Mouse (Mus musculus) embryo, embryonic 9.5 days (tissue): ENCODE measurements around the gene Slc38a2.

Experiments
- DNase-seq: peaks from one replicate; pipeline ENCODE4 v3.0.0-alpha.2; 2017; ENCODE audit errors: extremely low spot score

Gene Slc38a2

DNA sequence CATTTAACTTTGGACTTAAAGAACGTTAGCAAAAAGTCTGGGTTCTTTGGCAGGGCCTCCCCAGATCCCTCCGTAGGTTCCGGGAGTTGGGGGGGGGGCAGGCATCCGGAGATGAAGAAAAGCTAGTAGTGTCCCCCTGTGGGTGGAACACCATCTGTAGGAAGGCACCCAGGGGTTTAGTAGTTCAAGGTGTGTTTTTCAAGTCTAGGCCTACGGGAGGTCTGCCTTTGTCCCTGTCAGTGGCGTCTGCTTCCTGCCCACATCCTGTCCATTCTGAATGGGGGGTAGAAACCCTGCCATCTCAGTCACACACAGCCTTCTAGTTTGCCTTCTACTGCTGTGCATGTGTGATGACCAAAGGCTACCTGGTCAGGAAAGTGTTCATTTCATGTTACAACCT, 20.6 kb upstream of the Slc38a2 start:
- no peak for DNase-seq

DNA sequence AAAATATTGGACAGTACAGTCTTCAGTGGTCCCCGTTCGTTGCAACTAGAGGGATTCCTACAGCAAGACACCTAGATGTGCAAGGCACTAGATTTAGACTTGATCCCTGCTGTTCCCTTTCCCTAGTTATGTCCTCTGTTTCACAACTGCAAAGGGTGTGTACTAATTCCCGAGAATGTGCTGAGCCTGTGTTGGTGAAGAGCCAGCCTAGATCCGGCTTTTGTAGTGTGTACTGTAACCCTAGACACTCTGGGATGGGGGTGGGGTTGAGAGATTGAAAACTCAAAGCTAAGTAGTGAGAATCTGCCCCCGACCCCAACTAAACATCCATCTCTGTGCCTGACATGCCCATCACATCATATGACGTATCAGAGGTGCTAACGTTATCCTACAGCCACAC, 18.9 kb upstream of the Slc38a2 start:
- DNase-seq: no peak

DNA sequence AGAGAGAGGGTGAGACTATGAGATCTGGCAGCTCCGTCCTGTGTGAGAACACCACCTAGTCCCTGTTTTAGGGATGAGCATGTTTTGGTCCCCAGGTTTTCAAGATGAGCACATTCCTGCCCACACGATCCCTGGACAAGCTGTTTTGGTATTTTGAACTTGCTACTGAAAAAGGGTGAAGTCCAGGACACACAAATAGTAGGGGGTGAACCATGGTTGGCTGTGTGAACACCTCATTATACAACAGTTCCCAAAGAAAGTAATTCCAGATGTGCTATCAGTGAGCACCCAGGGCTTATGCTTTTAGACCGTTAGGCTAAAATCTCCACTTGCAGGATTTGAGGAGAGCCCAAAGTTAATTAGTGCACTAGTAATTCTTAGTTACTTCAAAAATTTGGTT, 17.7 kb upstream of the Slc38a2 start:
- no peak for DNase-seq

DNA sequence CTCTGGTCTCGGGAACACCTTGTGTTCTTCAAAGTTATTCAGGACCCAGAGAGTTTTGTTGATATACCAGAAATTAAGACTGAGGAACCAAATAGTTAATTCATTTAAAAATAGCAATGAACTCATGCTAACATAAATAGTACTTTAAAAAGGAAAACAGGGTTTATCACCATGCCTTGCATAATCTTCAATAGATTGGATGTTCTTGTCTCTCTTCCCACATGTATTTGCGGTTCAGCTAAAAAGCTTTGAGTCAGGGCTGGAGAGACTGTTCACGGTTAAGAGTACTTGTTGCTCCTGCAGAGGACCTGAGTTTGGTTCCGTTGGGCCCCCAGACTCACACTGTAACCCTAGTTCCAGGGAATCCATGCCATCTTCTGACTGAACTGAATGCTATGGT, 16.8 kb upstream of the Slc38a2 start:
- no peak for DNase-seq

DNA sequence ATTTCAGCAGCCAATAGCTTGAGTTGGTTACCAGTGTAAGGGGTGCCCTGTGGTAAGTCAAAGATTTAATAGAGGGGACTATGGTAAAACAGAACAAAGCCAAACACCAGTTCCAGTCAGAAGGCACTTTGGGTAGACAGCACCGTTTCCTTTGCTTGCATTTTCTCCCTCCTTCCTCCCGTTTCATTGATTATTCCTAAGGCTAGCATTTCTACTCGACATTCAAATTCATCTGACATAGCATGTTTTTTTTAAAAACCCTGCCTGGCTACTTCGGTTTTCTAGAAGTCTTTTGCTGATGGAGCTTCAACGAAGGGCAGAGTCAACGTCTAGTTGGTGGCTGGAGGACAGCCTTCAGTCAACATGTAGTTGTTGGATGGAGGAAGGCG, 16.2 kb upstream of the Slc38a2 start:
- DNase-seq: no peak

DNA sequence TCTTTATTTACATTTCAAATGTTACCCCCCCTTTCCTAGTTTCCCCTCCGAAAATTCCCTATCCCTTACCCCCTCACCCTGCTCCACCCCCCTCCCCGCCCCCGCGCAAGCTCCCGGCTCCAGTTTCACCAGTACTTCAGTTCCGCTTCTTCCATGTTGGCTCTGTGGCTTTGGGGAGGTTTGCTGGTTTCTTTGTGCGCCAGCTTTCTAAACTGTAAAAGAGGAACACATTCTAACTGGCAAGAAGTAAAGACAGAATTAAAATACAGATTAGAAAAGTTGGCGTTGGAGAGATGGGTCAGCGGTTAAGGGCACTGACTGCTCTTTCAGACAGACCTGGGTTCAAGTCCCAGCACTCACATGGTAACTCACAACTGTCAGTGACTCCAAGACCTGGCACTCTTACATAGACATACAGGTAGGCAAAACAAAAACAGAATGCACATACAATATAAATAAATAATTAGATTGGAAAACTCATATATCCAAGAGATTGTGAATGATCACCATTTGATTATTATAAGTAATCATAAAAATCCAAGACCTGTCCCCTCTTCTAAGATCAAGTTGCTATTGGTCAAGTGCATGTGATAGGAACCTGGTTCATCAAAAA, 15.7 kb upstream of the Slc38a2 start:
- DNase-seq: no peak

DNA sequence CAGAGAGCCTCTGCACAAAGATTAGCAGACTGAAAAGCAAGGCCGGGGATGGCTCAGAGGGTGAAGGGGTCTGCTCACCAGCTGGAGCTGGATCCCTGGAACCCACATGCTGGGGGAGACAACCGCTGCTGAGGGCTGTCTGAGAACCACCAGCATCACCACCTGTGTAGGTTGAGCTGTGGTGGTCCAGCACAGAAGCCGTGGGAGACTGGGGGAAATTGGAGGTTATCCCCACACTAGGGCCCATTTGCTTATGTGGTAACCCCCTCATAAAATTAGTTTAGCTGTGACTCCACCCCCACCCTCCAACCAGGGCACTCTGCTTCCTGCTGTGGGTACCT, 15.1 kb upstream of the Slc38a2 start:
- no peak for DNase-seq

DNA sequence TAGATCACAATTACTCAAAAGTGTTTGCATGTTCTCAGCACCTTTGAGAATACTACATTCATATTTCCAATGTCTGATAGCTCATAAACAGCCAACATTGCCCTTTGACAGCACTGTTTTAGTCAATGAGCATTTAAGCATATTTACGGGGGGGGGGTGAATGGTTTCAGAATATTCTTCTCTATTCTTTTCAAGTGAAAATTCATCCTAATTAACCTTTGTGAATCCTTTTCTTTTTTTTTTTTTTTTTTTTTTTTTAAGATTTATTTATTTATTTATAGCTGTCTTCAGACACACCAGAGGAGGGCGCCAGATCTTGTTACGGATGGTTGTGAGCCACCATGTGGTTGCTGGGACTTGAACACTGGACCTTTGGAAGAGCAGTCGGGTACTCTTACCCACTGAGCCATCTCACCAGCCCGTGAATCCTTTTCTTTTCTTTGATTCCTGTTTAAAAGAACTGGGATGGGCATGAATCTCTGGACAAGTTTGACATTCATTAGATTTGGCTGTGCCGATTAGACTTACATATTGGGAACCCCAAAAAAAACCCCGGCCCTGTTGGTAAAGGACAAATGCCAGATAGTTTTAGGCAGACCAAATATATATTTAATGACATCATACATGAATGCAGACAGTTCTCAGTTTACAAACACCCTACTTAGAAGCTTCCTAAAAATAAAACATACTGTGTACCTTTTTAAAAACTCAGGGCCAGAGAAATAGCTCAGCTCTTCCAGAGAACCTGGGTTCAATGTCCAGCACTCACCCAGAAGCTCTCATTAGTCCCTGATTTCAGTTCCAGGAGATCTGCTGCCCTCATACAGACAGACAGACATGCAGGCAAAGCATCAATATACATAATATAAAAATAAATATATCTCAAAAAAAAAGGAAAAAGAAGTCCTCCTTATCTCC, 14.5 kb upstream of the Slc38a2 start:
- no peak for DNase-seq

DNA sequence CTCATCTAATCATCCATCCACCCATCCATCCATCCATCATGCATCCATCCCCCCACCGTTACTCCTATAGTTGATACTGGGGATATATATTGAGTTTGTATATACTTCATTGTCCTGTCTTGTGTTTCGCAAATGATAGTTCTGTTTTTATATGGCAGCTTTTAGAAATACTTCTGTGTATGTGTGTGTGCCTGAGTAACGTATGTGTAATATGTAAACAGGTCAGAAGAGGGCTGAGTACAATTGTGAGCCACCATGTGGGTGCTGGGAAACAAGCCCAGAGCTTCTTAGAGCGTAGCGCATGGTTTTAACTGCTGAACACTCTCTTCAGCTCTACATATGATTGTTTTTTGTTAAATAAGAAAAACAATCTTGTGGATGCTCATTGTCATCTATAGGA, 12.8 kb upstream of the Slc38a2 start:
- no peak for DNase-seq

DNA sequence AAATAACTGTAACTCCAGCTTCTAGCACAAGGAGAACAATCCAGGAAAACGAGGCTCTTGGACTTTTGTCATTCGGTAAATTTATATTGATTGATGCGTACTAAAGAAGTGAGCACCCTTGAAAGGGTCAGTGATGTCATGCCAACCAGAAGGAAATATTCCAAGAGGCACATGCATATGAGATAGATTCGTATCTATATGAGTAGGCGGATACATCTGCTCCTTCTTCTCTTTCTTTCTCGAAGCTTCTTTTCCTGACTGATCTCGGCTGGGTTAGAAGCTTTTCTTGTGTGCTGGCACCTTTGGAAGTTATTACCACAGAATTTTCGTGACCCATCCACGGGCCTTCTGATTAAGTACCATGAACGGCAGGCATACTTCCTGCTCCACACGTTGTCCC, 12.1 kb upstream of the Slc38a2 start:
- DNase-seq: no peak

DNA sequence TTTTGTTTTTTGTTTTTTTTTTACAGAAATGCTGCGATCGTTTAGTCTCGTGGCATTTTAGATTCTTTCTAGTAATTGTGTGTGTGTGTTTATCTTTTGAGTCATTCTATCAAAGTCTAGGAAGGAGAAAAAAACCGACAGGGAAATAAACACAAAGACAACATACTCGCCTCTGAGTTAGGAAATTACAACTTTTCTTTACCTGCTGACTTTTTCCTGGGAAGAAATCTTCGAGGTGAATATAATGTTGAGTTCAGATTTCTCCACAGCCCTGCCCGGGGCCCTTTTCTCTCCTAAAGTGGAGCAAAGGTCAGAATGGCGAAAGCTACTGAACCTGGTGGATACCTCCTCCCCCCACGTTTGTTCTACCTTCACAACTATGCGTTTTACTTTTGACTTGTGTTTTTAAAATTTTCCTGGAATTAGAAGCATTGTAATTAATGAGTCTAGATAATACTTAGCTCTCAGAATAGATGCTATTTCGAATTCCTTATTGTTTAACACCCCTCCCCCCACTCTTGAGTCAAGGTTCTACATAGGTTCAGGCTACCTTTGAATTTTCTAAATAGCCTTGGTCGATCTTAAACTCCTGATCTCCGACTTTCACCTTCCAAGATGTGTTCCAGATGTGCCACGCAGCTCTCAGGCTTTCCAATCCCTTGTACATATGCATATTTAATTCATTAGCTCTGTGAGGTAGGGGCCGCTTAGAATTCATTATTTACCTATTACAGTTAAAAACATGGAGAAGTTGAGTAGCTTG, 11.0 kb upstream of the Slc38a2 start:
- DNase-seq: peak; percentile 34

DNA sequence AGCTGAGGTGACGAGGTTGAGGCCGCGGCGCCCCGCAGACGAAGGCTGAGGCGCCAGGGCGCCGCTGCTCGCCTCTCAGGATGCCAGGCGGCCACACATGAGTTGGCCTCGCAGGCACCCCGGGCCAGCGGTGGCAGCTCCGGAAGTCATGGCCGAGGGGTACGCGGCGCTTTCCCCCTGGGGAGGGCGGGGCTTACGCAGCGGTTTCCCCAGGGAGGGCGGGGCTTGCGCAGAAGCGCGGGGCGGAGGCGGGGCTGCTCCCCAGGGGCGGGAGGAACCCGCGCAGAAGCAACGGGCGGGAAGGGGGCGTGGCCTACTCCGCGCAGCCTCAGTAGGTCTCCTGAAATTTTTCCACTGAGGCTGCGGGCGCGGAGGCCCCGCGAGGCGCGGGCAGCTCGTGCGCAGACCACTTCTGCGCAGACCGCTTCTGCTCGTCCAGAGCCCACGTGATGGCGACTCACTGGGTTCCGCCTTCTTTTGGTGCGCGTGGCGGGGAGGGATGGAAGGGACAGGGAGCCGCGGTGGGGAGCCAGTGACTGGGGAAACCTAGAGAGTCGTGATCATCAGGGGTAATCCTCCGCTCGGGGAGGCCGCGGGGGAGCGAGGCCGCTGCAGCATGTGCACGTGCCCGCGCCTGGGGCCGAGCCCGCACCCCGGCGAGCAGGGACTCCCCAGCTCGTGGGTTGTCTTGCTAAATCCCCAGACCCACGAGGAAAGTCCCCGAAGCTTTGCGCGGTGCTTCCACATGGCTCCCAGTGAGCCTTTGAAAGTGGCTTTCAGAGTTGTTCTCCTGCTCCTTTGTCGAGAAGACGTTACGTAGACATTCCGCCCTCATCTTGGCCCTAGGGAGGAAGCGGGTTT, 10.2 kb upstream of the Slc38a2 start:
- peak; percentile 99 for DNase-seq

DNA sequence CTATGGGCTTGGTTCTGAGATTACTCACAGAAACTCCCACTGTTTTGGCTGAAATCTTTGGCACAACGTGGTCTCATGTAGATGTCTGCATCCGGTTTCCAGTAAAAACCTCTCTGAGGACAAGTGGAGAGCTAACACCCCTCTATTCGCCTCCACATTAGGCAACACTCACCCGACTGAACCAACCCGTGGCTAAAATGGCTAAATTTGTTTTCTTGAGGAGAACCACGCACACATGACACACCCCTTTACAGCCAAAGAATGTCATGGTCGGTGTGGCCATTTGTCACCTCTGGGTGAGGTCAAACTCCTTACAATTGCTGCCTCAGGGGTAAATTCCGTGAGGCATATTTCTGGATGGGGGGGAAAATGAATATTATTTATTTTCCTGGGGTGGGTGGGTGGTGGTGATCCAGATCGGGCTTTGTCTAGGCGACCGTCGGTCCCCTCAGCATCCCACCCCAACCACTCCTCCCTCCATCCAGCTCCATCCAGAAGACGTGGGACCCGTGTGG, 9.5 kb upstream of the Slc38a2 start:
- DNase-seq: no peak

DNA sequence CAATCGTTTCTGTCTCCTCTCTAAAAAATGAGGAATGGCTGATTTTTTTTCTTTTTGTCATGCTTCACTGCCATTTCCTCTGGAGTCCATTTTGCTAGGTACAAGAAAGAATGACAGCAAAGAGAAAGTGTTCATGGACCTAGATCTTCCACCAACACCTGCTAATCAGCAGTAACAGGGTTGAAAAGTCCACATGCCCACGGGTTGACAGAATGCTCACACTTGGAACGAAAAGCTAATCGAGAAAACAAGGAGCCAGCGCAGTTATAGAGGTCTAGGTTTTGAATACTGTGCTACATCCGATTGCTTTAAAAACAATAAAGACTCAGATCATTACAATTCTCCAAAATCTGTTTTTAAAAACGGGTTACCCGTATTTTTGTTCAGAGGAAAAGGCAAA, 8.9 kb upstream of the Slc38a2 start:
- DNase-seq: no peak

DNA sequence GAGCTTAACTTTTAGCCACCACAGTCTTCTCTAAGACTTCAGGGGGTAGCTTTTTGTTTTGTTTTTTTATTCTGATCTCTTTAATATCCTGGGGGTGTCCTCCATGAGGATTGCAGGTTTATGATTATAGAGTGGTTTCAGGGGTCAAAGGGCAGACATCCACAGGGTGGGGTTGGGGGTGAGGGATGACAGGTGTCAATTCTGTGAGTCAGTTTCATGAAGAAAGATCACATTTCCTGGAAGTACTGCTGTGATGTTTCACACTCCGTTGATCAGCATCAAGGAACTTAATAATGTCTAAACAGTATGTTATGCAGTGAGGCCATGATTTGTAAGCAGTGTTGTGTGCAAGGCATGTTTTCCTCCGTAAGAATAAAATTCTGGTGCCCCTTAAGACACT, 8.4 kb upstream of the Slc38a2 start:
- no peak for DNase-seq

DNA sequence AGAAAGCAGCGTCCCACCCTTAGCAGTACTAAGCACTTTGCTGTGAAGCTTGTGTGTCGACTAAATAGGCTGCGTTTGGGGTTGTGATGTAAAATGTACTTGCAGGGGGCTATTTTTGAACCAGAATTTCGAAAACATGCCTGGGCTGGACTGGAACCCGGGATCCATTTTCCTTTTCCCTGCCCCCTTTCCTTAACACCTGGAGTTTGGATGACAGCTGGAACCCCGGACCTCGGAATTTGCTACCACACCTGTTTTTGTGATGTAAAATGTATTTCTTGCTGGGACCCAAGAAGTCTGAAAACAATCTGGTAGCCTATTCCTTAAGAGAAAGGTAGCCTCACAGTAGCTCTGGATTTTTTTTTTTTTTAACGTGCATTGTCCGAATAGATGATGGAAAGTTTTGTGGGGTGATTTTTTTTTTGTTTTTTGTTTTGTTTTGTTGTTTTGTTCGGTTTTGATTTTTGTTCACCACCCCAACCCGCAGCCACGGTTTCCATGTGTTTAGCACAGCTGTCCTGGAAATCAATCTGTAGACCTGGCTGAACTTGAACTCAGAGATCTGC, 3.0 kb upstream of the Slc38a2 start:
- DNase-seq: no peak

DNA sequence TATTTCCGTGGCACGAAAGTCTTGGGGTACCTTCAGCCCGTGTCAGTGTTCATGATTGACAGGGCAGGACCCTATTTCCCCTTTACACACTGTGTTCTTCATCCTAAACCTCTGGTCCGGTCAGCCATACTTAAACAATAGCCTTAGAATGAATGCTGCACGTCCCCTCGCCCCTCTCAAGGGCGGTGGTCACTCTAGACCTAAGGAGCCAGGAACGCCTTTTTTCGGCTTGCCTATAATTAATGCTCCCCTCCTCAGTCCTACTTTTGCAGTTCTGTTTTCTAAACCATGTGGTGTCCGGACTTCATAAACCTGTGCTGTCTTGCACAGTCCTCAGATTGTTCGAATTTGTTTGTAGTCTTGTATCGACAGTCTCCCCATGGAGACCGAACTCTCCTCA, 1.2 kb upstream of the Slc38a2 start:
- no peak for DNase-seq

DNA sequence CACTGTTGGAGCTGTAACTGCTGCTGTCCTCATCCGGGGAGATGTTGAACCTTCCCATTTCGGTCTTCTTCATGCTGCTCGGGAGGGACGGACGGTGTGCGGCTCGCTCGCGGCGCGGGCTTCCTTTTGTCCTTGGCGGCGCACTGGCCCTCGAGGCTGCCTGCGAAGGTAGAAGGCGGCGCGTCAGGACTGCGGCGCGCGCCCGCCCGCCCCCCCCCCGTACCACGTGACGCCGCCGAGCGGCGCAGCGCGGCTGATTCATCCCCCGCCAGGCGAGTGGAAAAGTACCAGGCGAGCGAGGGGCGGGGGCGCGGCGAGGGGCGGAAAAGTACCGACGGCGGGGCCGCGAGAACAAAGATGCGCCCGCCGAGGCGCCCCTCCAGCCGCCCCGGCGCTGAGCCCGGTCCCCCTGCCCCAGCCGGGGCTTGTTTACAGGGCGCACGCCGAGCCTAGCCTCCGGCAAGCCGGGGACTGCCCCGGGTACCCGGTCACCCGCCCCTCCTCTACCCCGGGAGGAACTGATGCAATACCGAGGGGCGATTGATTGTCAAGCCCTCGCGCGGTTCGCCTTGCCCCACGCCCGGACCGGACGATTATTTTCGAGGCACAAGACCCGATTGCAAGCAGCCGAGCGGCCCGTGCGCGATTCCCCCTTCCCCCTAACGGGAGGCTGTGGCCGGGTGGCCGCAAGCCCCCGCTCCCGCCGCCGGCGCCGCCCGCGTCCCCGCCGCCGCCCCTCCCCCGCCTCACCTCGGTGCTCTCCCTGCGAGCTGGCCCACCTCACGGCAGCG, 677 bp downstream of the Slc38a2 start:
- DNase-seq: peak; percentile 91

DNA sequence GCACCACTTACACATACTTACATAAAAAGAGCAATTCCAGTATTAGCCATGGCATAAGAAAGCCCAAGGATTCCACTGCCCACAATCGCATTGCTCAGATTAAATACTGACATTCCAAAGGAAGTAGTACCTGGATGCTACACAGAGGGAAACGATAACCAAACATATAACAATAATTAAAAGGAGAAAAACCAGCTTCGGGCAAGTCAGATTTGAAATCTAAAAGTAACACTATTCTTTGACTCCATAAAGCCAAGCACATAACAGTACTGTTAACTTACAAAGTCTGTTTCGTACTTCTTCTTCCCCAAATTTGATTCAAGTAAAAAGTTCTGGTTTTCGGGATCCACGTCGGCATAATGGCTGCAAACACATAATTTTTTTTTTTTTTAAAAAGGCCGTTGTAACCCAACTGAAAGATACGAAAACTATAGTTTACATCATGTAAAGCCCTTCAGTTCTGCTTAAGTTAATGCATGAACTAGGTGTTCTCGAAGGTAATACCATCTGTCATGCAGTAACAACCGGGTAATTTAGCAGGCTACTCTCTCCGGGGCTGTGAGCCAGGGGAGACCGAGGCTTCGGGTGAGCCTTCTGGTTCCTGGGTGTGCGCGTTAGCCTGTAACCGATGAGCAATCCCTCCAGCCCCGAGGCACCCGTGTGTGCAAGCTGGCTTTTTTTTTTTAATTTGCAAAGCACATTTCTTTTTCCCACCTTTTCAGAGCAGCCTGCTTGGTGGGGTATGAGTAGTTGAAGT, 1.5 kb downstream of the Slc38a2 start:
- DNase-seq: no peak
